Mouse (Mus musculus): Measurements from ENCODE around the gene Hist1h3i. TPM values are rescaled to one million over a fixed set of nuclear protein-coding genes. Genes with fewer than 3 reads are reported as not detected.
"Not testable (repeated sequence)": the region's sequence is repeated elsewhere in the genome, so short reads cannot be mapped to it uniquely, and the experiment has no call there.

The Hist1h3i gene
- total RNA-seq (2021), result 10 to 100 TPM; 61.5 to 78.2 TPM

DNA sequence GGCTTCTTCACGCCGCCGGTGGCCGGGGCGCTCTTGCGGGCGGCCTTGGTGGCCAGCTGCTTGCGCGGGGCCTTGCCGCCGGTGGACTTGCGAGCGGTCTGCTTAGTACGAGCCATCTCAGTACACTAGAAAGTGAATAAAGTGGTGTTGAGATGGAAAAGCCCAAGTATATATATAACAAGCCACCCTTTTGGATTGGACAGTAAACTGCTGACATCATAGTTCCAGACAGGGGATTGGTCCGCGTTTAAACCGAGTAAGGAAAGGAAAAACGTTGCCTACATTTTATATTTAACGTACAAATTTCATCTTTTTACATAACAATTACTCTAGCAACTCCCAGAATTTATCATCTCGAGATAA lies at the start of gene Hist1h3i:
TSS of gene Hist1h3i (minus strand) at position 116 of the 363 bp plus-strand sequence.
- peak; percentile 78 to 93 for DNase-seq (ENCODE audit: low spot score in 2 of 2)
- intact Hi-C loops (cut with DNase I), result loop anchor here (2.0 to 10.0 kb wide), 4 partner anchors 30 to 1972 kb away; partner anchors contain the start of genes Hist1h2ab, Hist1h2ai, Hist1h2ak and Hist1h2bl

GRCm38 (mm10) chr13:21831418-21832394 lies 48.5 kb upstream of the Hist1h3i start, which contains the start of gene Hist1h4n:
TSS of gene Hist1h4n (minus strand) at chr13:21832196.
- DNase-seq (ENCODE audit: low spot score in 2 of 2), result peak; percentile 41 to 59
- intact Hi-C loops (cut with DNase I), result not testable (repeated sequence)

- intact Hi-C loops (cut with DNase I), result no loop called here
These were observed 47.2 kb upstream of the Hist1h3i start for GRCm38 (mm10) chr13:21830344-21830743.

DNA sequence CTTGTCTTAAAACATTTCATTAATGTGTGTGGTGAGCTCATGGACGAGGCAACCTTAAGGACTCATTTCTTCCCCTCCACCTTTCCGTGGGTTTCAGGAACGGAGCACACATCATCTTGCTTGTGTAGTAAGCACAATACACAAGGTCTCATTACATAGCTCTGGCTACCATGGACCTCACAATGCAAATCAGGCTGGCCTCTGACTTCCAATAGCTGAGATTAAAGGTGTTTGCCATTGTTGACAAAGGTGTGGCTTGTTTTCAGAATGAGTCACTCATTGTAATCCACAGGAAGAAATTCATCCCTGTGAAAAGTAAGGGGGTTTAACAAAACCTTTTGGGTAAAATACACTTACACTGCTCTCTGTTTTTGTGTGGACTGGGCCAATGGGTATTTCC lies 45.3 kb upstream of the Hist1h3i start:
- intact Hi-C loops (cut with DNase I), result loop anchor here (10.0 kb wide), 3 partner anchors 206 to 1856 kb away; partner anchors contain the start of genes Hist1h2ac, Hist1h2ah, Hist1h2bc and Hist1h2bk
- DNase-seq (ENCODE audit: low spot score in 2 of 2), result no peak

More at GRCm38 (mm10) chr13:21830344-21830743, 47.2 kb upstream of the Hist1h3i start:
- DNase-seq (ENCODE audit: low spot score in 2 of 2), result no peak

DNA sequence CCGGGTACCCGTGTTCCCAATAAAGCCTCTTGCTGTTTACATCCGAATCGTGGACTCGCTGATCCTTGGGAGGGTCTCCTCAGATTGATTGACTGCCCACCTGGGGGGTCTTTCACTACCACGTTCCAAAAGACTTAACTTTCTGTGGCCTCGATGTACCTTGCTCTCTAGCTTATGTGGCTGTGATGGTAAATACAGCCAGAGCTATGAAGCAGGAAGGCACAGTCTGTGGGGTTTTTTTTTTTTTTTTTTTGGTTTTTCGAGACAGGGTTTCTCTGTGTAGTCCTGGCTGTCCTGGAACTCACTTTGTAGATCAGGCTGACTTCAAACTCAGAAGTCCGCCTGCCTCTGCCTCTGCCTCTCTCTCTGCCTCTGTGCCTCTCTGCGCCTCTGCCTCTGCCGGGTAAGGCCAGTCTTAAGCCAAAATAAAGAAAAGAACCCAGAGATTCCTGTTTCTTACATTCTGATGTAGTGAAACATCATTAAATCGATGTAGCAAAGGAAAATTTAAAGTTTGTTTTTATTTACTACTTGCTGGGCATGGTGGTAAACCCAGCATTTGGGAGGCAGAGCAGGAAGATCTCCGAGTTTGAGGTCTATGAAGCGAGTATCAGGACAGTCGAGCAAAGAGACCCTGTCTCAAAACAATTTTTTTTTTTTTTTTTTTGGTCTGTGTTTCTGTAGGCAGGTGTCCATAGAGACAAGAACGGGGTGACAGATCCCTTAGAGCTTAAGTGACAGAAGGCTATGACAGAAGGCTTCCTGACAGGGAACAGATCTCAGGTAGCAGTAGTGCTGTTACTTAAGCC lies 37.1 kb upstream of the Hist1h3i start:
- not testable (repeated sequence) for DNase-seq (ENCODE audit: low spot score in 2 of 2)
- intact Hi-C loops (cut with DNase I), result loop anchor here (10.0 kb wide), 3 partner anchors 215 to 1865 kb away; partner anchors contain the start of genes Hist1h2ac, Hist1h2ah, Hist1h2bc and Hist1h2bk

DNA sequence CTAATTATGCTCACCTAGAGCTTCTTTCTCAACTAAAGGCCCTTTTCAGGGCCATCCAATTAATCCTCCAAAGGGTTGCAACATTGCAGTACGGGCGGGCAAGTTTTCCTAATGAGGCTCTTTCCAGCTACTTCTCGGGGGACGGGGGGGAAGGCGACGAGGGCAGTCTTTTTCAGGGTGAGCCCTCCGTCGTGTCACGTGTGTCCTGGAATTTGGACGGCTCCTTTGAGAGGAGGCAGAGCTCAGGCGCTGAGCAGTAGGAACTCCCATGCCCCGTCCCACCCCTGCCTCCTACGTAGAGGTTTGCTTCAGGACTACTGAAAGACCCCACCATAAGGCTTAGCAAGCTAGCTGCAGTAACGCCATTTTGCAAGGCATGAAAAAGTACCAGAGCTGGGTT lies 28.9 kb upstream of the Hist1h3i start:
- DNase-seq (ENCODE audit: low spot score in 2 of 2); intact Hi-C loops (cut with DNase I): not testable (repeated sequence)

DNA sequence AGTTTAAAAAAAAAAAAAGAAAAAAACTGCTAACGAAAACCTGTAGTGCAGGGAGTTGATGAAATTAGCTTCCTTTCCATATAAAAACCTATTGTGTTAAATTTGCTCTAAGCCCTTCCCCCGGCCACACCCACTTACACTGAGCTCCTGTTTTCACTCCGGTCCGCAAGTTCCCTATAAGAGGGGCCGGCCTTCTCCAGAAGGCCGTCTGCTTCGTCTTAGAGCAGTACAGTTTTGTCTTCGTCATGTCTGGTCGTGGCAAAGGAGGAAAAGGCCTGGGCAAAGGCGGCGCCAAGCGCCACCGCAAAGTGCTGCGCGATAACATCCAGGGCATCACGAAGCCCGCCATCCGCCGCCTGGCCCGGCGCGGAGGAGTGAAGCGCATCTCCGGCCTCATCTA lies 28.4 kb upstream of the Hist1h3i start, which contains the start of gene Hist1h4m:
TSS of gene Hist1h4m (plus strand) at position 208 of the 400 bp plus-strand sequence.
- intact Hi-C loops (cut with DNase I), result not testable (repeated sequence)
- peak; percentile 56 to 70 for DNase-seq (ENCODE audit: low spot score in 2 of 2)

GRCm38 (mm10) chr13:21811074-21811473 lies 27.9 kb upstream of the Hist1h3i start:
- intact Hi-C loops (cut with DNase I); DNase-seq (ENCODE audit: low spot score in 2 of 2): not testable (repeated sequence)

DNA sequence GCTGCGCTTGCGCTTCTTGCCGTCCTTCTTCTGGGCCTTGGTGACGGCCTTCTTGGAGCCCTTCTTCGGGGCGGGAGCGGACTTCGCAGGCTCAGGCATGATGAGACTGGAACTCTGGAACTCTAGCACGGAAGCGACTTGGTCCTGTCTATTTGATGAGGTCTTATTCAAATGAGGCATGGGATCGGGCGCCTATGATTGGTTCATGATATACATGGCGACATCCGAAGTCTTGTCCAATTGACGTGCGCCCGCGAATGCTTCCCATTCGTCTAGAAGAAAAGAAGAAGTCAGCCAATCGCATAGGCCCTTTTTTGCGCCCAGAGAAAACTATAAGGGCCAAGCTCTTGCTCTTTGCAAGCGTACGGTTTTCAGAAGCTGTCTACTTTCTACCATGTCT lies 26.9 kb upstream of the Hist1h3i start, which contains the start of the genes Hist1h2bq and Hist1h2ao:
TSS of gene Hist1h2bq (minus strand) at position 125 of the 400 bp plus-strand sequence.
TSS of gene Hist1h2ao (plus strand) at position 393 of the 400 bp plus-strand sequence.
- intact Hi-C loops (cut with DNase I), result not testable (repeated sequence)

DNA sequence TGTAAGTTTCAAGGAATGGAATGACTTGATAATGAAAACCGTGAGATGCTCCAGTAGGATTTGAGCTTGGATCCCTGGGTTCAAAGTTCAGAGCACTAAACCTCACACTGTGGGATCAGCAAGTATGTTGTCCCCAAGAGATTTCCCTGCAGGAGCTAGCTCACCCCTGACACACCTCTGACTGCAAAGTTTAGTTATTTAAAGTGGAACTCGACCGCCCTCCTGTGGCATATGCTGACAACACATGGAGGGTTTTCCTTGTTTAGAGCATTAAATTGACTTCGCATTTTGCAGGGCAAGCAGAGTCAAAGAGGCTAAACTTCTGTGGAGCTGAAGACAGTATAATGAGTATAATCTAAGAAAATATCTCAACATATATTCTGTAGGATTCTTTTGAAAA lies 19.9 kb upstream of the Hist1h3i start:
- intact Hi-C loops (cut with DNase I); DNase-seq (ENCODE audit: low spot score in 2 of 2): not testable (repeated sequence)

More for the DNA sequence above, 26.9 kb upstream of the Hist1h3i start, which contains the start of the genes Hist1h2bq and Hist1h2ao:
- not testable (repeated sequence) for DNase-seq (ENCODE audit: low spot score in 2 of 2)

DNA sequence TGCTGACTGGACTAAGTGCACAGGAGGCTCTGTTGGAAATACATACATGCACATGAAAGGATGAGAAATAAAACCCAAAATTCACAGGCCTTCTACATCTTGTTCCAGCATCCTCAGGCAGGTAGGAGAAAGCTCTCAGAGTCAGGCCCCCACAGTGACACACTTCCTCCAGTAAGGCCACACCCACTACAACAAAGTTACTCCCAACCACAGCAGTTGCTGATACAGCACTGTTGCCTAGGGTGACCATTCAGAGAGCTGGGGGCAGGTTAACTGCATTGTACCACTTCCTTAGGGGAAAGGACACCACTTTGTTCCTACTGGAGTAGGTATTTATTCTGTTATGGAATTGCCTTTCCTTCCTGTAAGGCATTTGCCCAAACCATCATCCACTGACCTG lies 14.0 kb upstream of the Hist1h3i start:
- DNase-seq (ENCODE audit: low spot score in 2 of 2); intact Hi-C loops (cut with DNase I): not testable (repeated sequence)

DNA sequence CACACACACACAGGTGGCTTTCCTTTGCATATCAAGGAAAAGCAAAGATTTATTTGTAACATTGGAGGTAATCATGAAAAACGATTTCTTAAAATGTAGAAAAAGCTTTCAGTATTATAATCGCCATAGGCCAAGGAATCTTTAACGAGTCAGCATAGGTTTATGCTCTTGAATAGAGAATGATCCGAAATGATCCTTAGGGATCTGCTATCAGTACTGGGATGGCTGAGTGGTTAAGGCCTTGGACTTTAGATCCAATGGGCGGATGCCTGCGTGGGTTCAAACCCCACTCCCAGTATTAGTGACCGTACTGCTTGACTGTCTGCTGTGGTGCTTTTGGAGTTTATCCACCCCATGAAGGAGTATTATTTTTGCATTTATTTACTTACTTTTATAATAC lies 12.4 kb upstream of the Hist1h3i start:
- DNase-seq (ENCODE audit: low spot score in 2 of 2), result no peak
- intact Hi-C loops (cut with DNase I), result no loop called here

DNA sequence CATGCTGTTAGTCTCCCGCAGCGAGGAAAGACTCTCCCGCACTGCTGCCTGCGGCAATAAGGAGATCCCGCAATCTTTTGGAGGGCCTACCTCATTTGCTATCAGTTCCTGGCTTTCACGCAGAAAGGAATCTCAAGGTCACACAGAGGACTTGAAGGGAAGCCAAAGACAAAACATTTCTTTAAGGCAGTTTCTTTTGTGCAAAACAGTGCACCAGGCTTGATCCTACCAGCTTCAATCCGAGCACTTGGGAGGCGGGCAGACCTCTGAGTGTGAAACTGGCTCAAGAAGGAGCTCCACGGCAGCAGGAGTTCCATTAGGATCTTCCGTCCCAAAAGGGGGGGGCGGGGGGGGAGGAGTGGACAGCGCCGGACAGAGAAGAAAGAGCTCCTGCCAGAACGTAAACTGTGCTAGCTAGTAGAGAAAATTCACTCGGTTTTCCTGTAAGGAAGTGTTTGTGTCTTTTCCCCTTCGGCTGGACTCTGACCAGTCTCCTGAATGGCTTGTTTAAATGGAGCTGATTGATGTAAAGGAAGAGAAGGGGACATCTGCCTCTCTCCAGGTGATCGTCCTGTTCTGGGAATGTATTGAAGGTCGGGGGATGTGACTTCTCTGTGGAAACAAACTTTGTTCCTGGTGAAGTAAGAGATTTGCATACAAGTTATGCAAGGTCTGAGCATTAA lies 7.6 kb upstream of the Hist1h3i start:
- DNase-seq (ENCODE audit: low spot score in 2 of 2), result no peak

DNA sequence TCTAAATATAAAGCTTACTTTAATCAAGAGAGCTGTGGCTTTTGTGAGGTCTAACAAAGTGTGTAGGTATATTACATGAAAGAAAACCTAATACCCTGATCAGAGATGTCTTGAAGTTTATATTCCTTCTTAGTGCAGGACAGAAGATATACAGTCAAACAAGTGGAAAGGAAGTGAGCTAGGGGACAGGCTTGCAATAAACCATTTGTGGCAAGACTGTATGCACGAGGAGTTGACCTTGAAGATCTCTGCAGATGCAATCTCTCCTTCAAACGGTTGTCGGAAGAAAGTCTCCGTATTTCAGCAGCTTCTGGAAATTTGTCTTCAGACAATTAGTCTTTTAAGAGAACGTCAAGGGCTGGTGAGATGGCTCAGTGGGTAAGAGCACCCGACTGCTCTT lies 6.8 kb upstream of the Hist1h3i start:
- intact Hi-C loops (cut with DNase I), result loop anchor here (10.0 kb wide), 2 partner anchors 1795 to 1965 kb away; partner anchors contain the start of genes Hist1h2ab, Hist1h3b, Hist1h4b and Hist1h4d

More for the DNA sequence above, 7.6 kb upstream of the Hist1h3i start:
- intact Hi-C loops (cut with DNase I), result no loop called here

DNA sequence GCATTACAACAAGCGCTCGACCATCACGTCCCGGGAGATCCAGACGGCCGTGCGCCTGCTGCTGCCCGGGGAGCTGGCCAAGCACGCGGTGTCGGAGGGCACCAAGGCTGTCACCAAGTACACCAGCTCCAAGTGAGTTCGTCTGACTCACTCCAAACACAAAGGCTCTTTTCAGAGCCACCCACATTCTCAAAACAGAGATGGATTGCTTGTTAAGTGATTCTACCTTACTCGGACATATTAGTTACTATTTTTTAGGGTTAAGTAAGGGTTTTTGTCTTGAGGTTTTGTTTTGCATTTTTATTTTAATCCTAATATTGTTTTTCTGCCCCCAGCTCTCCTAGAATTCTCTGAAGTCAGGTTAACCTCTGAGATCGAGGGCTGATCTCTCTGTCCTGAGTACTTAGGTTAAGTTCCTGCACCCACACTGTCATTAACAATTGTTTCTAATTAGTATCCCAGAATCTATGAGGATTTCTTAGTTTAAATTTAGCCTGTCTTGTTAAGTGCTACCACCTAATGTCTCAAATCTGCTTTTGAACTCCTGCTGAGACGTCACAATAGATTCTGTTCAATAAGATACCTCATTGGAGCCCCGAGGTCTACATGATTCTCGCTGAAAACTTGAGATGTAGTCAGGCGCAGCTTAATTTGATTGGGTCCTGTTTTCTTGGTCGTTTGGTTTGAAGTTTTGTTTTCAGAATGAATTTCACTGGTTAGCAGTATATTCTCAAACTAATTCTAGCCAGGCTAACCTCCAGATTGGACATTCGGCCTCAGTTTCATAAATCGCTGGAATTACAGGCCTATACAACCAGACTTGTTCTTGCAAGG lies 4.8 kb upstream of the Hist1h3i start:
- DNase-seq (ENCODE audit: low spot score in 2 of 2), result peak in 1 of 2 experiments; percentile 11
- intact Hi-C loops (cut with DNase I), result loop anchor here (10.0 kb wide), 2 partner anchors 1797 to 1967 kb away; partner anchors contain the start of genes Hist1h2ab, Hist1h3b, Hist1h4b and Hist1h4d

More for the DNA sequence above, 6.8 kb upstream of the Hist1h3i start:
- no peak for DNase-seq (ENCODE audit: low spot score in 2 of 2)

DNA sequence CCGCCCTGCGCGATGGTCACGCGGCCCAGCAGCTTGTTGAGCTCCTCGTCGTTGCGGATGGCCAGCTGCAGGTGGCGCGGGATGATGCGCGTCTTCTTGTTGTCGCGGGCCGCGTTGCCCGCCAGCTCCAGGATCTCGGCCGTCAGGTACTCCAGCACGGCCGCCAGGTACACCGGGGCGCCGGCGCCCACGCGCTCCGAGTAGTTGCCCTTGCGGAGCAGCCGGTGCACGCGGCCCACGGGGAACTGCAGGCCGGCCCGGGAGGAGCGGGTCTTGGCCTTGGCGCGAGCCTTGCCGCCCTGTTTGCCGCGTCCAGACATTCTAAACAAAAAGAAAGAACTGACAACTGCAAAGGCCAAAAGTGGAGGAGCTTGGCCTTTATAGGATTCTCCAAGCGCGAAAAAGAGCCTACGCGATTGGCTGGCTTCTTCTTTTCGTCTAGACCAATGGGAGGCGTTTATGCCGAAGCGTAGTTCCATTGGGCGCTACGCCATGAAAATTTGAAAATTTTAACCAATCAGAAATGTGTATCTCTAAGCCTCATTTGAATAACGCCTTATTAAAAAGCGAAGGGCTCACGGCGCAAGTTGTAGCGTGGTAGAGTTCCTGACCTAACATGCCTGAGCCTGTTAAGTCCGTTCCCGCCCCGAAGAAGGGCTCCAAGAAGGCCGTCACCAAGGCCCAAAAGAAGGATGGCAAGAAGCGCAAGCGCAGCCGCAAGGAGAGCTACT lies 3.9 kb upstream of the Hist1h3i start, which contains the start of the genes Hist1h2an and Hist1h2bp:
TSS of gene Hist1h2an (minus strand) at position 320 of the 731 bp plus-strand sequence.
TSS of gene Hist1h2bp (plus strand) at position 563 of the 731 bp plus-strand sequence.
- intact Hi-C loops (cut with DNase I), result loop anchor here (10.0 kb wide), 2 partner anchors 1798 to 1968 kb away; partner anchors contain the start of genes Hist1h2ab, Hist1h3b, Hist1h4b and Hist1h4d
- DNase-seq (ENCODE audit: low spot score in 2 of 2), result peak; percentile 93 to 99

Data from left cerebral cortex, postnatal 25 days (tissue).